In the genomic region with DNA sequence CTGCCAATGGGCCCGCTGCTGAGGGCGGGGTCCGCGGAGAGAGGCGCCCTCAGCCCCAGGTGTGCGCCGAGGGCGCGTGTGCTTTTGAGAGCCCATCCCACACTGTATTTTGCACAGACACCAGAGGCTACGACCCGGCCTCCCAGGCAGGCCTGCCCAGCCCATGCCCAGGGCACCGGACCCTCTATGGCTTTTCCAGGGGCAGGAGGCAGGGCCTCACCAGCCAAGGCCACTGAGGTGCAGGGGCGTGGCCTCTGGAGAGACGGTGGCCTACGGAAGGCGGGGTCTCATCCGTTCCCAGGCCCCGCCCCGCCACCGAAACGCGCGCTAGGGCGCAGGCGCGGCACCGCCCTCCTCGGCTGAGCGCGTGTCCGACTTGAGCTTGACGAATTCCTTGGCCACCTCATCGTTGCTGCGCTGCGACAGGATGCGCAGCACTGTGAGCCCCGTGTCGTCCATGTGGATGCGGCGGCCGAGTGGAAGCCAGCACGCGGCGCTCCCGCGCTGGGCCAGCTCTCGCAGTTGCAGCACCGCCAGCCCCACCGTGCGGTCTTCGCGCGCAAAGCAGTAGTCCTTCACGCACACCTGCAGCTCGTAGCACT, we compare ENCODE assay signal across 8 mouse cellular contexts. TPM values are rescaled to one million over a fixed set of nuclear protein-coding genes. Genes with fewer than 3 reads are reported as not detected.
A peak's percentile ranks its signal among the peaks of the same experiment; 100 is the strongest.
DNase-seq lines count a peak whose midpoint lies in the region; ATAC-seq and TF ChIP-seq lines count a peak whose summit lies in the region.

No protein-coding gene starts in this region.

- H3K4me3 ChIP-seq in G1E (ENCODE audit: low read depth, low read length): peak overlapping the region; percentile 18; the same call in 1 of the 2 replicates
- peak overlapping the region; percentile 63 for H3K4me3 ChIP-seq in hindbrain, embryonic 10.5 days
- H3K4me3 ChIP-seq in lung, postnatal 0 days (ENCODE audit: low read depth, low read length): peak overlapping the region; percentile 39

- TF ChIP-seq EP300 in lung, postnatal 0 days (IDR thresholded peaks at IDR 0.05): no peak

- peaks cover 48% of the 10 kb centered on the region for H3K4me1 ChIP-seq in G1E (ENCODE audit: insufficient read depth, low read depth, low read length)
- peaks cover 46% of the 10 kb centered on the region for H3K4me1 ChIP-seq in hindbrain, embryonic 10.5 days (replicated peaks)
- H3K4me1 ChIP-seq in lung, postnatal 0 days (ENCODE audit: insufficient read depth, low read depth, low read length): peaks cover 13% of the 10 kb centered on the region; the same call in 1 of the 2 replicates

- H3K36me3 ChIP-seq in G1E (replicated peaks): peaks cover 46% of the 10 kb centered on the region
- peaks cover 26% of the 10 kb centered on the region for H3K36me3 ChIP-seq in hindbrain, embryonic 10.5 days
- peaks cover 5% of the 10 kb centered on the region for H3K36me3 ChIP-seq in lung, postnatal 0 days (ENCODE audit: insufficient read depth, low read length)

- H3K9me3 ChIP-seq in G1E (replicated peaks): peaks cover 13% of the 10 kb centered on the region
- peaks cover 17% of the 10 kb centered on the region for H3K9me3 ChIP-seq in hindbrain, embryonic 10.5 days
- no peaks in the 10 kb centered on the region for H3K9me3 ChIP-seq in lung, postnatal 0 days (ENCODE audit: low read length)

- no peak for TF ChIP-seq CTCF in G1E (IDR thresholded peaks at IDR 0.05; ENCODE audit: low read depth, low read length)
- peak; percentile 70 for TF ChIP-seq CTCF in lung, postnatal 0 days (IDR thresholded peaks at IDR 0.05)

- ATAC-seq in G1E (ENCODE audit: extremely low read depth, insufficient number of reproducible peaks, low FRiP score, poor library complexity, severe bottlenecking): no peak
- peak; percentile 89 for ATAC-seq in lung, postnatal 0 days

- H3K4me2 ChIP-seq in lung, postnatal 0 days (replicated peaks; ENCODE audit: low read depth, low read length): peak overlapping the region; percentile 91

- peaks cover 37% of the 10 kb centered on the region for H3K27me3 ChIP-seq in G1E (ENCODE audit: insufficient read depth, low read length)
- peaks cover 61% of the 10 kb centered on the region for H3K27me3 ChIP-seq in hindbrain, embryonic 10.5 days (ENCODE audit: insufficient read depth, poor library complexity, severe bottlenecking)
- H3K27me3 ChIP-seq in lung, postnatal 0 days (replicated peaks; ENCODE audit: insufficient read depth, low read length): 0 out of 2 replicates have a peak, but pooled peaks cover 11% of the 10 kb centered on the region

- WGBS in hindbrain, embryonic 10.5 days: under 1% methylated on average over 55 of the region's 55 CpGs
- under 1% methylated on average over 50 of the region's 55 CpGs for WGBS in lung, postnatal 0 days

- H3K27ac ChIP-seq in hindbrain, embryonic 10.5 days: peak overlapping the region; percentile 86
- H3K27ac ChIP-seq in lung, postnatal 0 days (ENCODE audit: low read length): peak overlapping the region; percentile 38; the same call in 1 of the 2 replicates

- peak overlapping the region; percentile 48; the same call in 1 of the 2 replicates for H3K9ac ChIP-seq in lung, postnatal 0 days (replicated peaks; ENCODE audit: low read depth)

- DNase-seq in G1E (ENCODE audit: low spot score): peak; percentile 42
- peak; percentile 88 for DNase-seq in cerebellum, adult 8-10 months
- peak; percentile 93 for DNase-seq in forelimb bud, embryonic 11.5 days (ENCODE audit: low read depth, low spot score)
- DNase-seq in hindbrain, embryonic 10.5 days (ENCODE audit: low spot score): peak; percentile 95
- DNase-seq in layer of hippocampus, adult 9-11 months: peak; percentile 91
- DNase-seq in lung, postnatal 0 days (ENCODE audit: low spot score): peak; percentile 94
- DNase-seq in ovary, postnatal 14 days (ENCODE audit: low spot score): peak; percentile 92
- peak; percentile 94 for DNase-seq in thymus, postnatal 14 days

RNA-seq across cellular contexts. Expression of a gene that starts 18.4 kb away (rescaled TPM):
- total RNA-seq in G1E (2014; fragmentation: Nextera tagmentation): 35.7 and 38.7 TPM in 2 replicates
- total RNA-seq in G1E (2017): 30.5 and 42.4 TPM in 2 replicates
- 37.6 and 42.6 TPM in 2 replicates for polyA plus RNA-seq in G1E (2012)
- 55.3 and 58.5 TPM in 2 replicates for polyA plus RNA-seq in hindbrain, embryonic 10.5 days (2016; fragmentation: Nextera tagmentation; extraction: Ambion mirVana)
- 64.7 and 66.0 TPM in 2 replicates for polyA plus RNA-seq in lung, postnatal 0 days (2015; fragmentation: Nextera tagmentation; extraction: Ambion mirVana)

RNA-seq across cellular contexts. Expression of a gene that starts 31.7 kb away (rescaled TPM):
- 8.3 and 11.4 TPM in 2 replicates for total RNA-seq in G1E (2014; fragmentation: Nextera tagmentation)
- 6.6 and 7.0 TPM in 2 replicates for total RNA-seq in G1E (2017)
- polyA plus RNA-seq in G1E (2012): 8.1 and 10.4 TPM in 2 replicates
- 5.0 and 5.3 TPM in 2 replicates for polyA plus RNA-seq in hindbrain, embryonic 10.5 days (2016; fragmentation: Nextera tagmentation; extraction: Ambion mirVana)
- polyA plus RNA-seq in lung, postnatal 0 days (2015; fragmentation: Nextera tagmentation; extraction: Ambion mirVana): 1.2 and 2.0 TPM in 2 replicates

RNA-seq across cellular contexts. Expression of a gene that starts 37.2 kb away (rescaled TPM):
- total RNA-seq in G1E (2014; fragmentation: Nextera tagmentation) (39.7 and 47.5 TPM in 2 replicates), G1E (2017) (87.2 and 140 TPM in 2 replicates)
- polyA plus RNA-seq in G1E (2012): 331 and 360 TPM in 2 replicates
- polyA plus RNA-seq in hindbrain, embryonic 10.5 days (2016; fragmentation: Nextera tagmentation; extraction: Ambion mirVana): 254 and 268 TPM in 2 replicates
- 174 and 177 TPM in 2 replicates for polyA plus RNA-seq in lung, postnatal 0 days (2015; fragmentation: Nextera tagmentation; extraction: Ambion mirVana)

RNA-seq across cellular contexts. Expression of a gene that starts 42.4 kb away (rescaled TPM):
- 6.5 and 7.3 TPM in 2 replicates for total RNA-seq in G1E (2014; fragmentation: Nextera tagmentation)
- 4.1 and 5.2 TPM in 2 replicates for total RNA-seq in G1E (2017)
- 3.7 and 4.6 TPM in 2 replicates for polyA plus RNA-seq in G1E (2012)
- 4.4 and 8.4 TPM in 2 replicates for polyA plus RNA-seq in hindbrain, embryonic 10.5 days (2016; fragmentation: Nextera tagmentation; extraction: Ambion mirVana)
- 0.35 and 0.46 TPM in 2 replicates for polyA plus RNA-seq in lung, postnatal 0 days (2015; fragmentation: Nextera tagmentation; extraction: Ambion mirVana)

RNA-seq across cellular contexts. Expression of a gene that starts 46.9 kb away (rescaled TPM):
- 29.8 and 32.0 TPM in 2 replicates for total RNA-seq in G1E (2014; fragmentation: Nextera tagmentation)
- total RNA-seq in G1E (2017): 15.7 and 15.9 TPM in 2 replicates
- polyA plus RNA-seq in G1E (2012): 68.8 and 73.6 TPM in 2 replicates
- 3.2 and 3.6 TPM in 2 replicates for polyA plus RNA-seq in hindbrain, embryonic 10.5 days (2016; fragmentation: Nextera tagmentation; extraction: Ambion mirVana)
- polyA plus RNA-seq in lung, postnatal 0 days (2015; fragmentation: Nextera tagmentation; extraction: Ambion mirVana): 7.7 and 10.0 TPM in 2 replicates

Comparison
In these comparisons a context has a peak if more than half of its experiments do, and no peak if none do; other contexts are left out.
1. DNase-seq: peak in every context shown above with its lines; median percentile 95 in hindbrain, embryonic 10.5 days; 94 in lung, postnatal 0 days; 94 in thymus, postnatal 14 days; 93 in forelimb bud, embryonic 11.5 days; 92 in ovary, postnatal 14 days; 91 in layer of hippocampus, adult 9-11 months; 88 in cerebellum, adult 8-10 months; 42 in G1E.